Mouse (Mus musculus): ENCODE results near the gene Thrb. TPM values are rescaled to one million over a fixed set of nuclear protein-coding genes. Genes with fewer than 3 reads are reported as not detected.

Gene Thrb
- polyA plus RNA-seq, 1 experiment from 2014 or later, result 1.9 TPM

DNA sequence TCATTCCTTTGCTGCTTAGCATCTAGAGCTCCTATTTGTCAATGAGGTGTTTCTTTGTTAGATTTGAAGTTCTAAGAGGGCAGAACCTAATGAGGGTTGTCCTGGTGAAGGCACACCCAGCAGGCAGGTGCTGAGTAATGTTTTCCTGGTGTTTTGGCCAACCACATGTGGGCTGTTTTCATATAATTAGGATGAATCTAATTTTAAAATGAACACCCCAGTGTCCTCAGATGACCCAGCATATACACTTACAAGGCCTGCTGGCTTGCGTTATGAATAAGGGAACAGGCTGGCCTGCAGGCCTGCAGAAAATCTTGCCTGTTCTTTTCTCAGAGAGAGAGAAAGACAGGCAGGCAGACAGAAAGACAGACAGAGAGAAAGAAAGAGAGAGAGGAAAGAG, 14.3 kb downstream of the Thrb start:
- no peak overlapping the region for H3K4me2 ChIP-seq
- no peaks in the 10 kb centered on the region for H3K27me3 ChIP-seq (replicated peaks)
- H3K4me1 ChIP-seq, result no peaks in the 10 kb centered on the region
- no peak overlapping the region for H3K27ac ChIP-seq
- 87% methylated on average over 1 of the region's 1 CpGs for WGBS (ENCODE audit: insufficient replicate concordance)
- H3K36me3 ChIP-seq, result no peaks in the 10 kb centered on the region
- ATAC-seq, result no peak
- H3K9me3 ChIP-seq (replicated peaks), result no peaks in the 10 kb centered on the region
- H3K9ac ChIP-seq, result no peak overlapping the region
- no peak overlapping the region for H3K4me3 ChIP-seq

GRCm38 (mm10) chr14:17675214-17675613, 15.2 kb downstream of the Thrb start:
- Histone ChIP-seq H3K9ac (no peak overlapping the region), H3K27ac (no peak overlapping the region), H3K4me2 (no peak overlapping the region), H3K4me1 (no peaks in the 10 kb centered on the region), H3K36me3 (no peaks in the 10 kb centered on the region), H3K4me3 (no peak overlapping the region), H3K9me3 (replicated peaks) (no peaks in the 10 kb centered on the region), H3K27me3 (replicated peaks) (no peaks in the 10 kb centered on the region)
- ATAC-seq, result no peak
- WGBS (ENCODE audit: insufficient replicate concordance), result 49% methylated on average over 3 of the region's 3 CpGs

- no peak overlapping the region for H3K9ac ChIP-seq
- H3K4me2 ChIP-seq, result no peak overlapping the region
- no peak for ATAC-seq
- no peak overlapping the region for H3K4me3 ChIP-seq
- H3K9me3 ChIP-seq (replicated peaks), result no peaks in the 10 kb centered on the region
- no peaks in the 10 kb centered on the region for H3K36me3 ChIP-seq
- no peaks in the 10 kb centered on the region for H3K27me3 ChIP-seq (replicated peaks)
- H3K27ac ChIP-seq, result no peak overlapping the region
- no peaks in the 10 kb centered on the region for H3K4me1 ChIP-seq
Observed at GRCm38 (mm10) chr14:17681479-17681878, 21.4 kb downstream of the Thrb start.

DNA sequence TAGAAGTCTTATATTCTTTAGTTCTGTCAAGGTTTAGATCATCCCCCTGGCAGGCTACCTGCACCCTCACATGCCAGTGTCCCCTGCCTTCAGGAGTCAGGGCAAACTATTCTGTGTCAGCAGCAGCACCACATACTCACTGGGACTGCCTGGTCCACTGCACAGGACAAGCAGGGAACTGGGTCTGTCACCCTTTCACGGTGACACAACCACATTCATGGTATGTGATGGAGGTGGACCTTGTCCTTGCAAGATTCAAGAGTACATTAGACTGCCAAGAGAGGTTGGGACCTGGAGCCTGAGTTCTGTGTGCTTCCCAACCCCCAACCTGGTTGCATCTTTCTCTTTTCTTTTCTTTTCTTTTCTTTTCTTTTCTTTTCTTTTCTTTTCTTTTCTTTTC, 24.8 kb downstream of the Thrb start:
- Histone ChIP-seq H3K27ac (no peak overlapping the region), H3K4me2 (no peak overlapping the region), H3K9ac (no peak overlapping the region), H3K9me3 (replicated peaks) (no peaks in the 10 kb centered on the region), H3K36me3 (no peaks in the 10 kb centered on the region), H3K27me3 (replicated peaks) (no peaks in the 10 kb centered on the region), H3K4me3 (no peak overlapping the region), H3K4me1 (no peaks in the 10 kb centered on the region)
- WGBS (ENCODE audit: insufficient replicate concordance), result 35% methylated on average over 1 of the region's 1 CpGs
- ATAC-seq, result no peak

DNA sequence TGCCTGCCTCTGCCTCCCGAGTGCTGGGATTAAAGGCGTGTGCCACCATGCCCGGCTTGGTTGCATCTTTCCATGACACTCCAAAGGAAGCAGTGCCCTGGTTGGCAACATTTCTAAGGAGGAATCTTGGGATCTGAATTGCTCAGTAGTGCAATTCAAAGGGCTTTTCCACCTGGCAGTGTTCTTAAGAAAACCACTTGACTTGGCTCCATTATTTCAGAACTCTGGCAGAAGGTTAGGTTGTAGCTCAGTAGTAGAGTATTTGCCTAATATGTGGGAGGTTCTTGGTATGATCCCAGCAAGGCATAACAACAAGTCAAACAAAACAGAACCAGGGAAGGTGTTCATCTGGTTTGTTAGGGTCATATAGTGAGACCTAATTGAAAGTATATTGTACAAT, 25.4 kb downstream of the Thrb start:
- Histone ChIP-seq H3K36me3 (no peaks in the 10 kb centered on the region), H3K4me3 (no peak overlapping the region), H3K9me3 (replicated peaks) (no peaks in the 10 kb centered on the region), H3K27me3 (replicated peaks) (no peaks in the 10 kb centered on the region), H3K27ac (no peak overlapping the region), H3K4me1 (no peaks in the 10 kb centered on the region), H3K4me2 (no peak overlapping the region), H3K9ac (no peak overlapping the region)
- 69% methylated on average over 3 of the region's 3 CpGs for WGBS (ENCODE audit: insufficient replicate concordance)
- ATAC-seq, result no peak

- Histone ChIP-seq H3K36me3 (no peaks in the 10 kb centered on the region), H3K9ac (no peak overlapping the region), H3K27ac (no peak overlapping the region), H3K9me3 (replicated peaks) (no peaks in the 10 kb centered on the region), H3K4me3 (no peak overlapping the region), H3K4me2 (no peak overlapping the region), H3K27me3 (replicated peaks) (no peaks in the 10 kb centered on the region), H3K4me1 (no peaks in the 10 kb centered on the region)
- 48% methylated on average over 3 of the region's 3 CpGs for WGBS (ENCODE audit: insufficient replicate concordance)
- ATAC-seq, result no peak
Observed at GRCm38 (mm10) chr14:17686939-17687338, 26.9 kb downstream of the Thrb start.

DNA sequence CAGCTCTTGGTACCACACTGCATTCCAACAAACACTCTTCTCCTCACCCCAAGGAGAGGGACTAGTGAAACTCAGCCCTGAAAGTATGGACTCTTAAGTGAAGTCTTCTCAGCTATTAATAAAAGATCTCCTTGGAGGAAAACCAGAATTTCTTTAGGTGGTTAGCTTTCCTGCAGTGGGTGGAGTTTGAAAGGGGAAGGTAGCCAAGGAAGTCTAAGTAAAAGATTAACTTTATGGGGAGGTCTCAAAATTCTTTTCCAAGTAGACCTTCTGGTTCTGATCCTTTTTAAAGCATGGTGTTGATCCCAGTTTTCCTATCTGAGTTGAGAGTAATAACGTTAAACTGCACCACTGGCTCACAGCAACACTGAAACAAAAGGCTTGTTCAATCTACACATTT, 31.2 kb downstream of the Thrb start:
- H3K36me3 ChIP-seq, result no peaks in the 10 kb centered on the region
- H3K27ac ChIP-seq, result no peak overlapping the region
- ATAC-seq, result no peak
- no peak overlapping the region for H3K9ac ChIP-seq
- H3K4me3 ChIP-seq, result no peak overlapping the region
- 38% methylated on average over 1 of the region's 1 CpGs for WGBS (ENCODE audit: insufficient replicate concordance)
- H3K4me1 ChIP-seq, result no peaks in the 10 kb centered on the region
- no peaks in the 10 kb centered on the region for H3K27me3 ChIP-seq (replicated peaks)
- H3K4me2 ChIP-seq, result no peak overlapping the region
- no peaks in the 10 kb centered on the region for H3K9me3 ChIP-seq (replicated peaks)

DNA sequence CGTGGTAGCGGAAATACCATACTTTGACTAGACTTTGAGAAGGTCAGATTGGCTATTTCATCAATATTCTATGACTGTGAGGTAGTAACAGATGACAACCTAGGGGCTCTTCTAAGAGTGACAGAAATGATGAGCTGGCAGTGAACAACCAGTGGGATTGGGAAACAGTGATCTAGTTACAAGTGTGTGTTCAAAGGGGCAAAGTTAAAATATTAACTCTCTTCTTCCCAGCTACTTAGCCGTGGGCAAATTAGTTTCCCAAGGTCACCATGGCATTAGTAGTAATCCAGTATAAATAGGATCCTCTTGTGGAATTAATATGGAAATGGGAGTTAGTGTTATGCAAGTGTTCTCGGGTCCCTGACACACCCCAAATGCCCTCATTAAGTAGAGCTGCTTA, 35.5 kb downstream of the Thrb start:
- no peak for ATAC-seq
- no peak overlapping the region for H3K27ac ChIP-seq

DNA sequence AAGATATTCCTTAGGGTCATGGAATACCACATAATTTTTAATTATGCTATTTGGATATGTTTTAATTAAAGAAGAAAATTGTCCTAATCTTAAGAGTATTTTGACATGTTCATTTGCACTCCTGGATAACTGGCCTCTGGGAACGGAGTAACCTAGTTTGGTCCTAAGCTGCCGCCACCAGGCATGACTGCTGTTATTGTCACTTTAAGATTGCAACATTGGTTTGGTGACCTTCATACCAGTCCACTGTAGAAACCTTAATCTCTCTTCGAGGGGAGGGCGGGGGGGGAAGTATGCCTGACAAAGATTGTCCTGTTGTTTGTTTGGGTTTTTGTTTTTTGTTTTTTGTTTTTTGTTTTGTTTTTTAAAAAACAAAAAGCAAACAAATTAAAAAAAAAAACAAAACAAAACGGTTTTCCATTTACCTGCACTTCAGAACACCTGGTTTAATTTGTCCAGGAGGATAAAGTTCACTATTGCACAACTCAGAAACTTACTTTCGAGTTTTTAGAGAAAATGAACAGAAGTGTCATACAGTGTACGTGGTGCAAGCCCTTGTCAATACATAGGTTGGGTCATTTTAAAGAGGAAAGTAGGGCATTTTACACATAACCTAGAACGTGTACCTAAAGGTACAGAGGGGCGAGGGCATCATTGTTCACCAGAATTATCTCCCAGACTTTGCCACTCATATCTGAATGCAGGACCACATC, 38.0 kb downstream of the Thrb start:
- ATAC-seq, result no peak
- Histone ChIP-seq H3K4me3 (no peak overlapping the region), H3K4me2 (no peak overlapping the region), H3K4me1 (no peaks in the 10 kb centered on the region), H3K9ac (no peak overlapping the region), H3K9me3 (replicated peaks) (no peaks in the 10 kb centered on the region), H3K36me3 (no peaks in the 10 kb centered on the region), H3K27me3 (replicated peaks) (no peaks in the 10 kb centered on the region), H3K27ac (no peak overlapping the region)
- WGBS (ENCODE audit: insufficient replicate concordance), result 57% methylated on average over 9 of the region's 9 CpGs

More for the DNA sequence above, 35.5 kb downstream of the Thrb start:
- no peaks in the 10 kb centered on the region for H3K36me3 ChIP-seq
- 59% methylated on average over 4 of the region's 4 CpGs for WGBS (ENCODE audit: insufficient replicate concordance)
- H3K4me1 ChIP-seq, result no peaks in the 10 kb centered on the region
- no peak overlapping the region for H3K4me2 ChIP-seq
- no peaks in the 10 kb centered on the region for H3K9me3 ChIP-seq (replicated peaks)
- H3K27me3 ChIP-seq (replicated peaks), result no peaks in the 10 kb centered on the region
- H3K9ac ChIP-seq, result no peak overlapping the region
- no peak overlapping the region for H3K4me3 ChIP-seq

DNA sequence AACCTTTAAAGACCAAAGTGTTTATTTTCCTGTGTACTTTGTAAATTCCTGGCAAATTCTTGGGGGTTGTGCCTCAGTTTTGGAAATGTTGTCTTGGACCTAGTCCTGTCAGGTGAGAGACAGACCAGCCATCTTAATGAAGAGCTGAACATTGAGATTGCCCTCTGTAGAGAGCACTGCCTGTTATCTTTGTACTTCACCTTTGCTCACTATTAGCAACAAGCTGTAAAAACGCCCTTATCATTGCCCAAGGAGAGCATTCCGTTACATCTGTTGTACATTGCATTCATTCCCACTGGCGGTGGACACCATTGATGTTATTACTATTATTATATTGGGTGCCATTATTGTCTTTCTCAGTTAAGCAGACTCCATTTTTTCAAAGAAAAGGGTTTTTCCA, 40.2 kb downstream of the Thrb start:
- peak; percentile 51; the same call in 1 of the 2 replicates for ATAC-seq
- no peak overlapping the region for H3K27ac ChIP-seq
- WGBS (ENCODE audit: insufficient replicate concordance), result 55% methylated on average over 3 of the region's 3 CpGs
- no peak overlapping the region for H3K9ac ChIP-seq
- no peaks in the 10 kb centered on the region for H3K36me3 ChIP-seq
- H3K4me2 ChIP-seq, result no peak overlapping the region
- H3K4me1 ChIP-seq, result no peaks in the 10 kb centered on the region
- H3K4me3 ChIP-seq, result no peak overlapping the region
- H3K27me3 ChIP-seq (replicated peaks), result no peaks in the 10 kb centered on the region
- H3K9me3 ChIP-seq (replicated peaks), result no peaks in the 10 kb centered on the region

DNA sequence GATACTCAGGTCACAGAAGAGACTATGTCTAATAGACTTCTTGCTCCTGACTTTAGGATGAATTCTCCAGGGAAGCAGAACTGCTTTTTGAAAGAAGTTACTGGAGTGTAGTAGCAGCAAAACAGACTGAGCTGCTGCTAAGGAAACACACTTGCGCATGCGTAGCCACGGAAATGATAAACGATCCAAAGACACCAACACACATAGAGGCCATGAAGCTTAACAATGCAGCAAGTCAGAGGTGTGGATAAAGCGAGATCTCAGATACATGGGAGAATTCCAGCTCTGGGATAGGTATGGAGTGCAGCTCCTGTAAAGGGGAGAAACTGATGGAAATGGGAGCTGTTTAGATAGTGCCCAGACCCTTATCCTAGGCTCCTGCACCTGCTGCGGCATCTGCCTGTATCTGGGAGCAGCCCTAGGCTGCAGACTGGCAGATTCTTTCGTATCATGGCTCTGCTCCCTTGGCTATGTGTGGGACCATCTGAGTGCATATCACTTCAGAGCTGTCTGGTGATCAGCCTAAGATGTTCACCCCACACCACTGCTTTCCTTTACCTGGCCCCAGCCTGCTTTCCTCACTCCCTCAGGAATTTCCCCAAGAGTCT, 53.3 kb downstream of the Thrb start:
- H3K4me1 ChIP-seq, result no peaks in the 10 kb centered on the region
- H3K27ac ChIP-seq, result no peak overlapping the region
- no peak for ATAC-seq
- no peak overlapping the region for H3K4me2 ChIP-seq
- H3K9ac ChIP-seq, result no peak overlapping the region
- 76% methylated on average over 7 of the region's 7 CpGs for WGBS (ENCODE audit: insufficient replicate concordance)
- H3K9me3 ChIP-seq (replicated peaks), result no peaks in the 10 kb centered on the region
- no peak overlapping the region for H3K4me3 ChIP-seq
- no peaks in the 10 kb centered on the region for H3K27me3 ChIP-seq (replicated peaks)
- H3K36me3 ChIP-seq, result no peaks in the 10 kb centered on the region

GRCm38 (mm10) chr14:17719494-17719893, 59.4 kb downstream of the Thrb start:
- no peak for ATAC-seq
- Histone ChIP-seq H3K9me3 (replicated peaks) (no peaks in the 10 kb centered on the region), H3K9ac (no peak overlapping the region), H3K4me2 (no peak overlapping the region), H3K4me3 (no peak overlapping the region), H3K36me3 (no peaks in the 10 kb centered on the region), H3K4me1 (no peaks in the 10 kb centered on the region), H3K27ac (no peak overlapping the region), H3K27me3 (replicated peaks) (no peaks in the 10 kb centered on the region)
- WGBS (ENCODE audit: insufficient replicate concordance), result 69% methylated on average over 2 of the region's 2 CpGs
